Mouse (Mus musculus): Measurements from ENCODE around the gene Ddc.

DNA sequence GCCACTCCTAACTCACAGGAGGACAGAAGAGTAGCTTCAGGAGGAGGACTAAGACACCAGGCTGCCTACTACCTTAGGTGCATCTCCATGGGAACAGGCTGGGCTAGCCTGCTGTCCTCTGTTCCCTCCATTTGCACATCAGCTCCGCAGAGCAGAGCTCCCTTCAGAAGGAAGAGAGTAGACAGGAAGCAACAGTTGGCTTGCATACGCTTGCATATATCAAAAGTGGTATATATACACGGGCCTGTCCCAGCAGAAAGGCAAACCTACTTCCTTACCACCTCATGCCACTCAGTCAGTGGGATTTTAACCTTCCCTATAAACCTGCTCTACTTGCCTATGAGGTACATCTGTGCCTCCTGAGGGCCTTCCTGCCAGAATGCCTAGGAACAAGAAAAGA is 9.2 kb downstream of the Ddc start:
- TF ChIP-seq TAL1 (conservative IDR thresholded peaks at IDR 0.05; ENCODE audit: low read depth, low read length) = no peak
- no peak for TF ChIP-seq CTCF (IDR thresholded peaks at IDR 0.05; ENCODE audit: low read depth, low read length)
- TF ChIP-seq GATA2 (IDR thresholded peaks at IDR 0.05; ENCODE audit: borderline replicate concordance, low read depth, low read length) = no peak
- TF ChIP-seq POLR2AphosphoS5 (IDR thresholded peaks at IDR 0.05; ENCODE audit: insufficient replicate concordance, low read depth, low read length) = no peak
